Mouse (Mus musculus): ENCODE data around the gene Sipa1l3. TPM values are rescaled to one million over a fixed set of nuclear protein-coding genes. Genes with fewer than 3 reads are reported as not detected.

Gene Sipa1l3
- polyA plus RNA-seq, 1 experiment from 2014 or later: 22.0 TPM

DNA sequence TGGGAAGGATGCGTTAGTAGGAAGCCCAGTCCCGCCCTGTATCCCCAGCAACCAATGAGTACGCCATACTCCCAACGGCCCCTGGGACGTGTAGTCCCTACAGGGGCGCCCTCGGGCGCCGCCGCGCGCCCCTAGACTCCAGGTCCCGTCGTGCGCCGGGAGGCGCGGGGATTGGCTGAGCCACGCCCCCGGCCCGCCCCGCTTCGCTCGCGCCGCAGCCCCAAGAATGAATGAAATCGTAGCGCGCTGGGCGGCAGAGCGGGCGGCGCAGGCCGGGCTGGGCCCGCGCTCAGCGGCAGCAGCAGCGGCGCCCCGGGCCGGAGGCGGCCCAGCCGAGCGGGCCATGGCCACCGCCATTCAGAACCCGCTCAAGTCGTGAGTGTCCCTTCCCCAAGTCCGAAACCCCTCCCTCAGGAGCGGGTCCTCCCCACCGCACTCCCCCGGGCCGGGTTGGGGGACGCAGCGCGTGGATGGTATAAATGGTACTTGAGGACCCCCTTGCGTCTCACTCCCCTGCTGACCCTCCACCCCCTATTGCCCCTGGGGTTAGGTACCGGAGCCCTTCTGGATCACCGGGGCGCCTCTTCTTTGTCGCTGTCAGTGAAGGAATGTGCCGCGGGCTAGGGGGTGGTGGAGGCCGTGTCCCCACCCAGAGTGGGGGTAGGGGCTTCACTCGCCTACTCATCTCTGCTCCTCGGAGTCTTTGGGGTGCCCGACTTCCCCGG, 214.5 kb downstream of the Sipa1l3 start, which contains the start of gene Dpf1:
Gene Dpf1, plus strand, starts transcription at position 214 of the 725 bp plus-strand sequence.
- Histone ChIP-seq H3K36me3 (ENCODE audit: control insufficient read depth, insufficient read depth) (no peaks in the 10 kb centered on the region), H3K27ac (ENCODE audit: low read depth, low read length) (no peak within 1 kb of the TSS), H3K4me3 (ENCODE audit: low read depth, low read length) (peak within 1 kb of the TSS; percentile 40), H3K27me3 (replicated peaks; ENCODE audit: control insufficient read depth, insufficient read depth, low read length) (peaks cover 44% of the 10 kb centered on the region), H3K4me2 (replicated peaks; ENCODE audit: low read depth) (peak within 1 kb of the TSS; percentile 79), H3K4me1 (replicated peaks; ENCODE audit: control insufficient read depth, insufficient read depth, low read length) (no peaks in the 10 kb centered on the region; the same call in 1 of the 2 replicates), H3K9ac (ENCODE audit: low read depth, low read length) (no peak within 1 kb of the TSS), H3K9me3 (ENCODE audit: control insufficient read depth) (no peaks in the 10 kb centered on the region)
- ATAC-seq: peak; percentile 80
- TF ChIP-seq CTCF (IDR thresholded peaks at IDR 0.05; ENCODE audit: low read depth): peak; percentile 49
- under 1% methylated on average over 61 of the region's 67 CpGs for WGBS

DNA sequence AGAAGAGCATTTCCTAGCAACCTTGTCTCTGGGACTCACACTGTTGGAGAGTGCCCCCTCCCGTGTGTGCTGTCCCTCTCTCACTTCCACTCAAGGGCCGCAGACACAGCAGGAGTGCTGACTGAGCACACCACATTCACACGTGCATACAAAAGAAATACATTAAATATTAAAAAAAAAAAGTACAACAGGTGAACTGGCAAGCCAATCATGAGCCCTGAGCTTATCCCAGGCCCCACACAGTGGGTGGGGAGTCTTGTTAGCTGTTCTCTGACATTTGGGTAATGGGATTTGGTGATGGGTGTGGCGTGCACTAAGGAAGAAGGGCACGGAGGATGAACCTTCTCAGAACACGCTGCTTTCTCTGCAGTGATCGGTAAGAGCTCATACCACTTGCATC, 215.8 kb downstream of the Sipa1l3 start:
- no peak overlapping the region for H3K27ac ChIP-seq (ENCODE audit: low read depth, low read length)
- no peak for ATAC-seq
- no peaks in the 10 kb centered on the region for H3K9me3 ChIP-seq (ENCODE audit: control insufficient read depth)
- no peaks in the 10 kb centered on the region; the same call in 1 of the 2 replicates for H3K4me1 ChIP-seq (replicated peaks; ENCODE audit: control insufficient read depth, insufficient read depth, low read length)
- no peaks in the 10 kb centered on the region for H3K36me3 ChIP-seq (ENCODE audit: control insufficient read depth, insufficient read depth)
- 66% methylated on average over 7 of the region's 7 CpGs for WGBS
- no peak overlapping the region for H3K4me3 ChIP-seq (ENCODE audit: low read depth, low read length)
- H3K27me3 ChIP-seq (replicated peaks; ENCODE audit: control insufficient read depth, insufficient read depth, low read length): peaks cover 36% of the 10 kb centered on the region
- TF ChIP-seq CTCF (IDR thresholded peaks at IDR 0.05; ENCODE audit: low read depth): no peak
- H3K4me2 ChIP-seq (replicated peaks; ENCODE audit: low read depth): no peak overlapping the region
- H3K9ac ChIP-seq (ENCODE audit: low read depth, low read length): no peak overlapping the region

DNA sequence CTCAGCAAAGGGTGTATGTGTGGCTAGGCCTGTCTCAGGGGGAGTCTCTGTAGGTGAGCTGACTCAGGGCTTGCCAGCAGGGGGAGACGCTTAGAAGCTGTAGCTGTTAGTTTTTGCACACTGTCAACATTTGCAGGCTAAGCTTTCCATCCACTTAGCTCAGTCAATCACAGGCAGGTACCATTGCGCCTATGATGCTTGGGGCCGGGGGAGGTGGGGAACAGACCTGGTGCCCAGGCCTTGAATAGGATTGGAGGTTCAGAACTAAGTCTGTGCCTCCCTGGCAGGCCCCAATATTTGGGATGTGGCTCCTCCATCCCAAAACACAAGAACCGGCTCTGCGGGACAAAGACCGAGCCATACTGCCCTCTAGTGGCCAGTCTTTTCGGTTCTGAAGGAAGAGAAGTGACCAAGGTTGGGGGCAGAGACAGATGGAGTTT, 217.3 kb downstream of the Sipa1l3 start:
- H3K4me3 ChIP-seq (ENCODE audit: low read depth, low read length): no peak overlapping the region
- H3K9me3 ChIP-seq (ENCODE audit: control insufficient read depth): no peaks in the 10 kb centered on the region
- H3K27me3 ChIP-seq (replicated peaks; ENCODE audit: control insufficient read depth, insufficient read depth, low read length): peaks cover 33% of the 10 kb centered on the region
- no peak overlapping the region for H3K4me2 ChIP-seq (replicated peaks; ENCODE audit: low read depth)
- ATAC-seq: no peak
- 2% methylated on average over 7 of the region's 7 CpGs for WGBS
- peak; percentile 81 for TF ChIP-seq CTCF (IDR thresholded peaks at IDR 0.05; ENCODE audit: low read depth)
- H3K9ac ChIP-seq (ENCODE audit: low read depth, low read length): no peak overlapping the region
- H3K36me3 ChIP-seq (ENCODE audit: control insufficient read depth, insufficient read depth): no peaks in the 10 kb centered on the region
- H3K4me1 ChIP-seq (replicated peaks; ENCODE audit: control insufficient read depth, insufficient read depth, low read length): no peaks in the 10 kb centered on the region
- no peak overlapping the region for H3K27ac ChIP-seq (ENCODE audit: low read depth, low read length)

DNA sequence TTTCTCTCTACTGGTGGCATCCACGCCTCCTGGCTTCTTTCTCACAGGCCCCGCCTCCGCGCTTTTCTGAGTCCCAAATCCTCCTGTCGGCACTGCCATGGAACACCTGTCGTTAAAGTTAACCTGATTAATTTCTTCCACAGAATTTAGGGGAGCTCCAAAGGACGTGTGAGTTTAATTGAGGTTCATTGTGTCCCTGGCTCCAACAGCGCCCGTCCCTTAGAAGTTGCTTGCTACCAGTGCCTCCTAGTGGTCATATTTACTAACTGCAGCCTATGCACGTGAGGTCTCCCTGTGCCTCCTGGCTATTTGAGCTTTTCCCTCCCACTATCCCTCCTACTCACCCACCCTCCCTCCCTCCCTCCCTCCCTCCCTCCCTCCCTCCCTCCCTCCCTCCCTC, 221.4 kb downstream of the Sipa1l3 start:
- Histone ChIP-seq H3K9me3 (ENCODE audit: control insufficient read depth) (no peaks in the 10 kb centered on the region), H3K9ac (ENCODE audit: low read depth, low read length) (no peak overlapping the region), H3K4me1 (replicated peaks; ENCODE audit: control insufficient read depth, insufficient read depth, low read length) (0 out of 2 replicates have a peak, but pooled peaks cover 3% of the 10 kb centered on the region), H3K4me2 (replicated peaks; ENCODE audit: low read depth) (0 out of 2 replicates have a peak overlapping the region, but pooled peaks have one; percentile 40), H3K27me3 (replicated peaks; ENCODE audit: control insufficient read depth, insufficient read depth, low read length) (no peaks in the 10 kb centered on the region), H3K27ac (ENCODE audit: low read depth, low read length) (no peak overlapping the region), H3K4me3 (ENCODE audit: low read depth, low read length) (no peak overlapping the region), H3K36me3 (ENCODE audit: control insufficient read depth, insufficient read depth) (no peaks in the 10 kb centered on the region)
- peak; percentile 89 for TF ChIP-seq CTCF (IDR thresholded peaks at IDR 0.05; ENCODE audit: low read depth)
- 6% methylated on average over 10 of the region's 10 CpGs for WGBS
- no peak for ATAC-seq

DNA sequence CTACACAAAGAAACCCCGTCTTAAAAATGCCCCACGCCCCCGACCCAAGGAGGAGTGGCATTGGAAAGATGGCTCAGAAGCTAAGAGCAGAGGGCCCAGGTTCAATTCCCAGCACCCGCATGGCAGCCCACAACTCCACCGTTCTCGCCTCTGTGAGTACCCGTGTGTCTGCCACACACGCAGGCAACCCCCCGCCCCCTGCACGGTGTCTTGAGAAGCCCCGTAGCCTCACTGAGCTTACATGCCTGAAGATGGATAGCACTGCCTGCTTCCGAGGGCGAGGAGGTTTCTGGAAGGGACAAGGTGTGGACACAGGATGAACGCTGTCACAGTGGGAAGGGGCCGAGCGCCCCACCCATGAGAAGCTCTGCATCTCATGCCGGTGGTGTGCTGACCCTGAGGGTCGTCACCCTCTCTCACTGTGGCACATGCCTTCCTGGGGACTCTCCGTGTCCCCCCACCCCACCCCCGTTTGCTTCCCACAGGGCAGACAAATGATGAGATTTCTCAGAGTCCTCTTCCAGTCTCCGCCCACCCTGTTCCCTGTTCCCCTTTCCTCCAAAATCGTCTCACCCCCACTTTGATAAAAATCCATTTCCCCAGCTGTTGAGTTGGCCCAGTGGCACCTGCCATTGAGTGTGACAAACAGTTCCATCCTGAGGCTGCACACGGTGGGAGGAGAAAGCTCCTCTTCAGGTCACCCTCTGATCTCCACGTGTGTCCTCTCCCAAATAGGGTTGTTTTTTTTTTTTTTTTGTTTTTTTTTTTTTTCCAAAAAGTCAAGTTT, 222.4 kb downstream of the Sipa1l3 start:
- Histone ChIP-seq H3K4me2 (replicated peaks; ENCODE audit: low read depth) (no peak overlapping the region), H3K27ac (ENCODE audit: low read depth, low read length) (no peak overlapping the region), H3K27me3 (replicated peaks; ENCODE audit: control insufficient read depth, insufficient read depth, low read length) (no peaks in the 10 kb centered on the region), H3K4me1 (replicated peaks; ENCODE audit: control insufficient read depth, insufficient read depth, low read length) (0 out of 2 replicates have a peak, but pooled peaks cover 3% of the 10 kb centered on the region), H3K36me3 (ENCODE audit: control insufficient read depth, insufficient read depth) (no peaks in the 10 kb centered on the region), H3K9me3 (ENCODE audit: control insufficient read depth) (no peaks in the 10 kb centered on the region), H3K4me3 (ENCODE audit: low read depth, low read length) (no peak overlapping the region), H3K9ac (ENCODE audit: low read depth, low read length) (no peak overlapping the region)
- 77% methylated on average over 24 of the region's 24 CpGs for WGBS
- no peak for TF ChIP-seq CTCF (IDR thresholded peaks at IDR 0.05; ENCODE audit: low read depth)
- ATAC-seq: no peak

DNA sequence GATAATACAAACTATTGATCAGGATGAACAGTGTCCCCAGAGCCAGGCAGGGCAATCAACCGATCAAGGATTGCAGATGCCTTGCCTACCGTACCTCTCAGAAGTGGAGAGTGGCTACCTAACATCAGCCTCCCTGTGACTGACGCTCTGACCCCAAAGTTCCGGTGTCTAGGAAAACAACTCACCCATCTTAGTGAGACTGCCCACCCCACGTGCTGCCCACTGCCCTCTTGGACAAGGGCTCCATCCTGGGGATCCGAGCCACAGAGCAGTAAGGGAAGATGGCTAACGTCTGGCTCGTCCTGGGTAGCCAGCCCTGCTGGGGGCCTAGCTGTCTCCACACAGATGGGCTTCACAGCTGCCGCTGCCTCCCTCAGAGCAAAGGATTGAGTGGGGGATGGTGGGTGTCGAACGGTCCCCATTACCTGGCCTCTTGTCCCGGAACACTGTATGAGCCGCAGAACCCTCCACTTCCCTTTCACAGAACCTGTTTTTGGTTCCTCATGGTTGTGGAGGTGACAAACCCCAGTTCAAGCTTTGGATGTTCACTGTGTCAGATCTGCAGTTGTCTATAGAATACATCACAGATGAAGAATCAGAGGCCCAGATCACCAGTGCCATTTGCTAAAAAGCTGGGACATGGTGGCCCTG, 224.2 kb downstream of the Sipa1l3 start:
- H3K27me3 ChIP-seq (replicated peaks; ENCODE audit: control insufficient read depth, insufficient read depth, low read length): no peaks in the 10 kb centered on the region
- no peak overlapping the region for H3K4me2 ChIP-seq (replicated peaks; ENCODE audit: low read depth)
- no peak overlapping the region for H3K4me3 ChIP-seq (ENCODE audit: low read depth, low read length)
- no peak for TF ChIP-seq CTCF (IDR thresholded peaks at IDR 0.05; ENCODE audit: low read depth)
- ATAC-seq: no peak
- no peaks in the 10 kb centered on the region for H3K36me3 ChIP-seq (ENCODE audit: control insufficient read depth, insufficient read depth)
- H3K9me3 ChIP-seq (ENCODE audit: control insufficient read depth): no peaks in the 10 kb centered on the region
- H3K27ac ChIP-seq (ENCODE audit: low read depth, low read length): no peak overlapping the region
- H3K9ac ChIP-seq (ENCODE audit: low read depth, low read length): no peak overlapping the region
- WGBS: 82% methylated on average over 13 of the region's 13 CpGs
- 0 out of 2 replicates have a peak, but pooled peaks cover 3% of the 10 kb centered on the region for H3K4me1 ChIP-seq (replicated peaks; ENCODE audit: control insufficient read depth, insufficient read depth, low read length)

All from intestine, postnatal 0 days (tissue).